Mouse (Mus musculus) MEL (cell line): Measurements from ENCODE around the gene Sgsm2. TPM values are rescaled to one million over a fixed set of nuclear protein-coding genes. Genes with fewer than 3 reads are reported as not detected.

Source experiments
- DNase-seq: peaks from one replicate; pipeline ENCODE4 v3.0.0; 2011; ENCODE audit warnings: low read depth, low spot score
- H3K27ac ChIP-seq: 2 replicates; pipeline ENCODE4 v1.5.1; 2012; ENCODE audit warnings: low read depth, mild to moderate bottlenecking, control low read depth, low read length, moderate library complexity; ENCODE audit not compliant: control insufficient read depth
- H3K27me3 ChIP-seq, 2 experiments: fragments of 150-350 bp in 1 of 2; sonication (generic) in 1 of 2; 2 replicates each; pipeline ENCODE4 v1.6.1; 2012; ENCODE audit warnings: low read length in 2 of 2, mild to moderate bottlenecking in 2 of 2, improper control_type of control experiment in 1 of 2, moderate library complexity in 1 of 2; ENCODE audit not compliant: insufficient read depth in 2 of 2, control insufficient read depth in 1 of 2
- H3K36me3 ChIP-seq, 2 experiments: 2 replicates each; pipeline ENCODE4 v1.6.1; 2012 to 2014; ENCODE audit warnings: low read length in 2 of 2, improper control_type of control experiment in 1 of 2, inconsistent platforms in 1 of 2, mild to moderate bottlenecking in 1 of 2; ENCODE audit not compliant: insufficient read depth in 2 of 2, control insufficient read depth in 1 of 2
- H3K4me1 ChIP-seq, 2 experiments: fragments of 150-350 bp in 1 of 2; sonication (generic) in 1 of 2; 2 replicates each; pipeline ENCODE4 v1.6.1; 2012; ENCODE audit warnings: low read length in 2 of 2, improper control_type of control experiment in 1 of 2, mild to moderate bottlenecking in 1 of 2; ENCODE audit not compliant: insufficient read depth in 2 of 2, control insufficient read depth in 1 of 2
- H3K4me3 ChIP-seq, 2 experiments: fragments of 150-350 bp in 1 of 2; sonication (generic) in 1 of 2; 2 replicates each; pipeline ENCODE4 v1.5.1; 2012; ENCODE audit warnings: low read depth in 2 of 2, low read length in 2 of 2, mild to moderate bottlenecking in 2 of 2, moderate library complexity in 2 of 2, control low read depth in 1 of 2, improper control_type of control experiment in 1 of 2; ENCODE audit not compliant: control insufficient read depth in 1 of 2, insufficient read depth in 1 of 2
- H3K79me2 ChIP-seq: 2 replicates; pipeline ENCODE4 v1.6.1; 2012; ENCODE audit warnings: mild to moderate bottlenecking, low read length, moderate library complexity; ENCODE audit not compliant: control insufficient read depth, poor library complexity, insufficient read depth
- H3K9ac ChIP-seq: 2 replicates; pipeline ENCODE4 v1.6.1; 2012; ENCODE audit warnings: low read depth, mild to moderate bottlenecking, control low read depth, low read length, moderate library complexity; ENCODE audit not compliant: control insufficient read depth, poor library complexity, severe bottlenecking
- H3K9me3 ChIP-seq: fragments of 150-350 bp; sonication (generic); replicated peaks from 2 replicates; pipeline ENCODE4 v1.6.1; 2012; ENCODE audit warnings: mild to moderate bottlenecking, low read length, improper control_type of control experiment, moderate library complexity; ENCODE audit not compliant: insufficient read depth
- BHLHE40 ChIP-seq: IDR thresholded peaks from 2 replicates; pipeline ENCODE4 v1.6.1; 2012; ENCODE audit warnings: low read depth, mild to moderate bottlenecking, inconsistent platforms, low read length, improper control_type of control experiment, borderline replicate concordance
- CHD1 ChIP-seq: IDR thresholded peaks from 2 replicates; pipeline ENCODE4 v1.6.1; 2012; ENCODE audit warnings: low read depth, mild to moderate bottlenecking, inconsistent platforms, low read length, improper control_type of control experiment
- ELF1 ChIP-seq: IDR thresholded peaks from 2 replicates; pipeline ENCODE4 v1.6.1; 2014; ENCODE audit warnings: low read depth, mild to moderate bottlenecking, inconsistent platforms, low read length, improper control_type of control experiment, moderate library complexity
- GABPA ChIP-seq: IDR thresholded peaks from 2 replicates; pipeline ENCODE4 v1.6.1; 2012; ENCODE audit warnings: low read depth, mild to moderate bottlenecking, inconsistent platforms, low read length, improper control_type of control experiment, moderate library complexity
- GATA1 ChIP-seq: IDR thresholded peaks from 2 replicates; pipeline ENCODE4 v1.6.1; 2011; ENCODE audit warnings: low read depth, low read length, improper control_type of control experiment
- HCFC1 ChIP-seq: IDR thresholded peaks from 2 replicates; pipeline ENCODE4 v1.6.1; 2012; ENCODE audit warnings: low read depth, mild to moderate bottlenecking, inconsistent platforms, low read length, improper control_type of control experiment, moderate library complexity
- JUND ChIP-seq: IDR thresholded peaks from 2 replicates; pipeline ENCODE4 v1.6.1; 2011; ENCODE audit warnings: low read depth, mild to moderate bottlenecking, improper control_type of control experiment, low read length
- KAT2A ChIP-seq: conservative IDR thresholded peaks from 2 replicates; pipeline ENCODE4 v1.6.1; 2012; ENCODE audit warnings: low read depth, low read length, improper control_type of control experiment, inconsistent platforms
- MAFK ChIP-seq: IDR thresholded peaks from 2 replicates; pipeline ENCODE4 v1.6.1; 2011; ENCODE audit warnings: low read depth, mild to moderate bottlenecking, low read length, improper control_type of control experiment, borderline replicate concordance
- MAX ChIP-seq: IDR thresholded peaks from 2 replicates; pipeline ENCODE4 v1.6.1; 2011; ENCODE audit warnings: low read length, improper control_type of control experiment
- MAZ ChIP-seq: IDR thresholded peaks from 2 replicates; pipeline ENCODE4 v1.6.1; 2012; ENCODE audit warnings: low read depth, mild to moderate bottlenecking, inconsistent platforms, low read length, improper control_type of control experiment
- MYC ChIP-seq: IDR thresholded peaks from 2 replicates; pipeline ENCODE4 v1.6.1; 2011; ENCODE audit warnings: low read depth, mild to moderate bottlenecking, low read length, improper control_type of control experiment, moderate library complexity
- NELFE ChIP-seq: IDR thresholded peaks from 2 replicates; pipeline ENCODE4 v1.6.1; 2011; ENCODE audit warnings: low read depth, low read length, improper control_type of control experiment
- POLR2AphosphoS5 ChIP-seq: IDR thresholded peaks from 2 replicates; pipeline ENCODE4 v1.6.1; 2012; ENCODE audit warnings: low read depth, borderline replicate concordance, mild to moderate bottlenecking, inconsistent platforms, low read length, moderate library complexity, mixed read lengths
- RAD21 ChIP-seq: IDR thresholded peaks from 2 replicates; pipeline ENCODE4 v1.6.1; 2011; ENCODE audit warnings: mild to moderate bottlenecking, low read depth, low read length, improper control_type of control experiment
- RCOR1 ChIP-seq: IDR thresholded peaks from 2 replicates; pipeline ENCODE4 v1.6.1; 2012; ENCODE audit warnings: low read depth, mild to moderate bottlenecking, inconsistent platforms, low read length, improper control_type of control experiment
- TCF12 ChIP-seq: IDR thresholded peaks from 2 replicates; pipeline ENCODE4 v1.6.1; 2014; ENCODE audit warnings: low read depth, mild to moderate bottlenecking, inconsistent platforms, low read length, improper control_type of control experiment, moderate library complexity
- USF1 ChIP-seq: IDR thresholded peaks from 2 replicates; pipeline ENCODE4 v1.6.1; 2014; ENCODE audit warnings: low read depth, mild to moderate bottlenecking, inconsistent platforms, low read length, improper control_type of control experiment, moderate library complexity
- polyA plus RNA-seq, 2 experiments: library from polyadenylated mRNA; stranded (reverse) in 1 of 2; unstranded in 1 of 2; fragments of >175 nt in 1 of 2; fragments of >200 nt in 1 of 2; gene quantifications; 2 replicates each; pipeline versions ENCODE4 v1.2.1 to v1.2.4; 2012; ENCODE audit warnings: low replicate concordance in 2 of 2, low read depth in 1 of 2; ENCODE audit not compliant: insufficient read length in 2 of 2, insufficient read depth in 1 of 2, missing spikeins in 1 of 2
- total RNA-seq: library from RNA; depleted of rRNA; stranded (reverse); fragments of 300-350 nt; gene quantifications from 2 replicates; pipeline ENCODE4 v1.2.3, GENCODE M21; 2012

Sgsm2 gene
- total and polyA plus RNA-seq, 3 experiments = 7.2 to 15.1 TPM; not detected in 1

GRCm38 (mm10) chr11:74865252-74865651, 31.6 kb downstream of the Sgsm2 start:
- H3K4me3 ChIP-seq = no peak overlapping the region
- no peaks in the 10 kb centered on the region for H3K27me3 ChIP-seq
- H3K27ac ChIP-seq = no peak overlapping the region
- H3K79me2 ChIP-seq = no peaks in the 10 kb centered on the region
- no peak overlapping the region for H3K9ac ChIP-seq
- DNase-seq = no peak
- no peaks in the 10 kb centered on the region; a peak in 1 of 4 replicates for H3K36me3 ChIP-seq
- no peaks in the 10 kb centered on the region for H3K9me3 ChIP-seq
- no peak for TF ChIP-seq TCF12
- H3K4me1 ChIP-seq = no peaks in the 10 kb centered on the region

GRCm38 (mm10) chr11:74864421-74864820, 32.4 kb downstream of the Sgsm2 start:
- TF ChIP-seq MAZ = no peak
- no peak for TF ChIP-seq KAT2A
- TF ChIP-seq MAX = no peak
- TF ChIP-seq USF1 = no peak
- TF ChIP-seq GABPA = no peak
- no peaks in the 10 kb centered on the region for H3K4me1 ChIP-seq
- no peaks in the 10 kb centered on the region for H3K9me3 ChIP-seq
- no peaks in the 10 kb centered on the region for H3K27me3 ChIP-seq
- no peak overlapping the region for H3K9ac ChIP-seq
- H3K27ac ChIP-seq = no peak overlapping the region
- no peak overlapping the region for H3K4me3 ChIP-seq
- DNase-seq = no peak
- H3K36me3 ChIP-seq = no peaks in the 10 kb centered on the region; a peak in 1 of 4 replicates
- H3K79me2 ChIP-seq = no peaks in the 10 kb centered on the region

GRCm38 (mm10) chr11:74863471-74863870, 33.4 kb downstream of the Sgsm2 start:
- Histone ChIP-seq H3K4me3 (no peak overlapping the region), H3K9ac (no peak overlapping the region), H3K27me3 (no peaks in the 10 kb centered on the region), H3K4me1 (no peaks in the 10 kb centered on the region), H3K9me3 (no peaks in the 10 kb centered on the region), H3K27ac (no peak overlapping the region), H3K36me3 (no peaks in the 10 kb centered on the region; a peak in 1 of 4 replicates), H3K79me2 (no peaks in the 10 kb centered on the region)
- DNase-seq = no peak
- TF ChIP-seq HCFC1 (no peak), KAT2A (no peak), BHLHE40 (no peak), GABPA (no peak), USF1 (no peak), RAD21 (no peak), TCF12 (no peak), MAFK (no peak), MAZ (no peak), GATA1 (no peak), RCOR1 (no peak), NELFE (no peak), MYC (no peak), POLR2AphosphoS5 (no peak), JUND (no peak), ELF1 (no peak), CHD1 (no peak)
